Mouse (Mus musculus): ENCODE data around the gene Nptn. TPM values are rescaled to one million over a fixed set of nuclear protein-coding genes. Genes with fewer than 3 reads are reported as not detected.

Nptn gene
- 72.9 and 85.0 TPM in 2 replicates for polyA plus RNA-seq (2014; fragmentation: Nextera tagmentation; extraction: Ambion mirVana)

GRCm38 (mm10) chr9:58581958-58582540, at the start of gene Nptn:
Gene Nptn, plus strand, starts transcription at chr9:58582240.
- Histone ChIP-seq H3K4me1 (ENCODE audit: control insufficient read depth, insufficient read depth, low read length) (peaks cover 7% of the 10 kb centered on the region; the same call in 1 of the 2 replicates), H3K4me3 (ENCODE audit: low read depth, low read length) (peak within 1 kb of the TSS; percentile 96), H3K9ac (ENCODE audit: low read length) (peak within 1 kb of the TSS; percentile 97), H3K27ac (ENCODE audit: low read depth, low read length) (peak within 1 kb of the TSS; percentile 97), H3K4me2 (ENCODE audit: low read depth) (peak within 1 kb of the TSS; percentile 53), H3K9me3 (ENCODE audit: control insufficient read depth, low read length) (no peaks in the 10 kb centered on the region), H3K27me3 (ENCODE audit: control insufficient read depth, insufficient read depth, low read length) (no peaks in the 10 kb centered on the region), H3K36me3 (ENCODE audit: control insufficient read depth, insufficient read depth, low read length) (no peaks in the 10 kb centered on the region)
- WGBS, result 0% methylated on average over 40 of the region's 56 CpGs
- ATAC-seq (ENCODE audit: insufficient read depth, low FRiP score, low TSS enrichment) (peak; percentile 99), DNase-seq (ENCODE audit: low spot score) (peak; percentile 100)

GRCm38 (mm10) chr9:58533322-58533721, 48.7 kb upstream of the Nptn start:
- no peaks in the 10 kb centered on the region for H3K27me3 ChIP-seq (ENCODE audit: control insufficient read depth, insufficient read depth, low read length)
- H3K9ac ChIP-seq (ENCODE audit: low read length), result no peak overlapping the region
- H3K4me3 ChIP-seq (ENCODE audit: low read depth, low read length), result no peak overlapping the region
- DNase-seq (ENCODE audit: low spot score) (no peak), ATAC-seq (ENCODE audit: insufficient read depth, low FRiP score, low TSS enrichment) (no peak)
- peaks cover 5% of the 10 kb centered on the region for H3K36me3 ChIP-seq (ENCODE audit: control insufficient read depth, insufficient read depth, low read length)
- H3K4me2 ChIP-seq (ENCODE audit: low read depth), result no peak overlapping the region
- no peaks in the 10 kb centered on the region for H3K4me1 ChIP-seq (ENCODE audit: control insufficient read depth, insufficient read depth, low read length)
- no peaks in the 10 kb centered on the region for H3K9me3 ChIP-seq (ENCODE audit: control insufficient read depth, low read length)
- H3K27ac ChIP-seq (ENCODE audit: low read depth, low read length), result no peak overlapping the region
- whole genome bisulfite sequencing, result 94% methylated on average over 6 of the region's 6 CpGs

- H3K4me1 ChIP-seq (ENCODE audit: control insufficient read depth, insufficient read depth, low read length), result no peaks in the 10 kb centered on the region
- no peaks in the 10 kb centered on the region for H3K27me3 ChIP-seq (ENCODE audit: control insufficient read depth, insufficient read depth, low read length)
- no peak overlapping the region for H3K27ac ChIP-seq (ENCODE audit: low read depth, low read length)
- H3K9ac ChIP-seq (ENCODE audit: low read length), result no peak overlapping the region
- no peak overlapping the region for H3K4me2 ChIP-seq (ENCODE audit: low read depth)
- no peak for ATAC-seq (ENCODE audit: insufficient read depth, low FRiP score, low TSS enrichment)
- H3K36me3 ChIP-seq (ENCODE audit: control insufficient read depth, insufficient read depth, low read length), result peaks cover 2% of the 10 kb centered on the region
- H3K9me3 ChIP-seq (ENCODE audit: control insufficient read depth, low read length), result no peaks in the 10 kb centered on the region
- no peak overlapping the region for H3K4me3 ChIP-seq (ENCODE audit: low read depth, low read length)
- WGBS, result 55% methylated on average over 1 of the region's 1 CpGs
- peak; percentile 44 for DNase-seq (ENCODE audit: low spot score)
Observed at GRCm38 (mm10) chr9:58534766-58535165, 47.3 kb upstream of the Nptn start.

- Histone ChIP-seq H3K27me3 (ENCODE audit: control insufficient read depth, insufficient read depth, low read length) (no peaks in the 10 kb centered on the region), H3K27ac (ENCODE audit: low read depth, low read length) (no peak overlapping the region), H3K4me2 (ENCODE audit: low read depth) (no peak overlapping the region), H3K9me3 (ENCODE audit: control insufficient read depth, low read length) (no peaks in the 10 kb centered on the region), H3K36me3 (ENCODE audit: control insufficient read depth, insufficient read depth, low read length) (peaks cover 2% of the 10 kb centered on the region), H3K9ac (ENCODE audit: low read length) (no peak overlapping the region), H3K4me3 (ENCODE audit: low read depth, low read length) (no peak overlapping the region), H3K4me1 (ENCODE audit: control insufficient read depth, insufficient read depth, low read length) (no peaks in the 10 kb centered on the region)
- DNase-seq (ENCODE audit: low spot score) (peak; percentile 61), ATAC-seq (ENCODE audit: insufficient read depth, low FRiP score, low TSS enrichment) (0 out of 2 replicates have a peak, but pooled peaks have one; percentile 41)
- 80% methylated on average over 20 of the region's 20 CpGs for WGBS
Observed at GRCm38 (mm10) chr9:58535447-58536134, 46.4 kb upstream of the Nptn start.

GRCm38 (mm10) chr9:58537774-58538173, 44.3 kb upstream of the Nptn start:
- Histone ChIP-seq H3K4me2 (ENCODE audit: low read depth) (no peak overlapping the region), H3K27me3 (ENCODE audit: control insufficient read depth, insufficient read depth, low read length) (no peaks in the 10 kb centered on the region), H3K36me3 (ENCODE audit: control insufficient read depth, insufficient read depth, low read length) (peaks cover 2% of the 10 kb centered on the region), H3K9me3 (ENCODE audit: control insufficient read depth, low read length) (no peaks in the 10 kb centered on the region), H3K4me1 (ENCODE audit: control insufficient read depth, insufficient read depth, low read length) (no peaks in the 10 kb centered on the region), H3K9ac (ENCODE audit: low read length) (no peak overlapping the region), H3K4me3 (ENCODE audit: low read depth, low read length) (no peak overlapping the region), H3K27ac (ENCODE audit: low read depth, low read length) (no peak overlapping the region)
- ATAC-seq (ENCODE audit: insufficient read depth, low FRiP score, low TSS enrichment) (no peak), DNase-seq (ENCODE audit: low spot score) (no peak)
- 83% methylated on average over 3 of the region's 3 CpGs for WGBS

- H3K27me3 ChIP-seq (ENCODE audit: control insufficient read depth, insufficient read depth, low read length), result no peaks in the 10 kb centered on the region
- no peak overlapping the region for H3K4me3 ChIP-seq (ENCODE audit: low read depth, low read length)
- no peak overlapping the region for H3K4me2 ChIP-seq (ENCODE audit: low read depth)
- H3K9me3 ChIP-seq (ENCODE audit: control insufficient read depth, low read length), result no peaks in the 10 kb centered on the region
- peaks cover 2% of the 10 kb centered on the region for H3K36me3 ChIP-seq (ENCODE audit: control insufficient read depth, insufficient read depth, low read length)
- no peak overlapping the region for H3K27ac ChIP-seq (ENCODE audit: low read depth, low read length)
- no peaks in the 10 kb centered on the region for H3K4me1 ChIP-seq (ENCODE audit: control insufficient read depth, insufficient read depth, low read length)
- 50% methylated on average over 5 of the region's 5 CpGs for WGBS
- DNase-seq (ENCODE audit: low spot score) (peak; percentile 57), ATAC-seq (ENCODE audit: insufficient read depth, low FRiP score, low TSS enrichment) (no peak)
- no peak overlapping the region for H3K9ac ChIP-seq (ENCODE audit: low read length)
Observed at GRCm38 (mm10) chr9:58539886-58540285, 42.2 kb upstream of the Nptn start.

GRCm38 (mm10) chr9:58541895-58542338, 40.1 kb upstream of the Nptn start:
- H3K27me3 ChIP-seq (ENCODE audit: control insufficient read depth, insufficient read depth, low read length), result no peaks in the 10 kb centered on the region
- ATAC-seq (ENCODE audit: insufficient read depth, low FRiP score, low TSS enrichment) (no peak), DNase-seq (ENCODE audit: low spot score) (no peak)
- H3K27ac ChIP-seq (ENCODE audit: low read depth, low read length), result no peak overlapping the region
- no peak overlapping the region for H3K4me3 ChIP-seq (ENCODE audit: low read depth, low read length)
- H3K4me2 ChIP-seq (ENCODE audit: low read depth), result no peak overlapping the region
- no peak overlapping the region for H3K9ac ChIP-seq (ENCODE audit: low read length)
- WGBS, result 81% methylated on average over 6 of the region's 6 CpGs
- H3K4me1 ChIP-seq (ENCODE audit: control insufficient read depth, insufficient read depth, low read length), result no peaks in the 10 kb centered on the region
- no peaks in the 10 kb centered on the region for H3K9me3 ChIP-seq (ENCODE audit: control insufficient read depth, low read length)
- H3K36me3 ChIP-seq (ENCODE audit: control insufficient read depth, insufficient read depth, low read length), result peaks cover 2% of the 10 kb centered on the region

- H3K36me3 ChIP-seq (ENCODE audit: control insufficient read depth, insufficient read depth, low read length), result no peaks in the 10 kb centered on the region
- DNase-seq (ENCODE audit: low spot score), result no peak
- H3K27me3 ChIP-seq (ENCODE audit: control insufficient read depth, insufficient read depth, low read length), result no peaks in the 10 kb centered on the region
- H3K4me2 ChIP-seq (ENCODE audit: low read depth), result no peak overlapping the region
- no peaks in the 10 kb centered on the region for H3K9me3 ChIP-seq (ENCODE audit: control insufficient read depth, low read length)
- H3K9ac ChIP-seq (ENCODE audit: low read length), result no peak overlapping the region
- peaks cover 4% of the 10 kb centered on the region; the same call in 1 of the 2 replicates for H3K4me1 ChIP-seq (ENCODE audit: control insufficient read depth, insufficient read depth, low read length)
- ATAC-seq (ENCODE audit: insufficient read depth, low FRiP score, low TSS enrichment), result no peak
- H3K4me3 ChIP-seq (ENCODE audit: low read depth, low read length), result no peak overlapping the region
- WGBS, result 77% methylated on average over 4 of the region's 4 CpGs
- no peak overlapping the region for H3K27ac ChIP-seq (ENCODE audit: low read depth, low read length)
Observed at GRCm38 (mm10) chr9:58544879-58545324, 37.1 kb upstream of the Nptn start.

- no peaks in the 10 kb centered on the region for H3K36me3 ChIP-seq (ENCODE audit: control insufficient read depth, insufficient read depth, low read length)
- H3K4me1 ChIP-seq (ENCODE audit: control insufficient read depth, insufficient read depth, low read length), result peaks cover 4% of the 10 kb centered on the region; the same call in 1 of the 2 replicates
- 77% methylated on average over 6 of the region's 6 CpGs for WGBS
- H3K4me2 ChIP-seq (ENCODE audit: low read depth), result no peak overlapping the region
- H3K4me3 ChIP-seq (ENCODE audit: low read depth, low read length), result no peak overlapping the region
- no peaks in the 10 kb centered on the region for H3K9me3 ChIP-seq (ENCODE audit: control insufficient read depth, low read length)
- H3K27ac ChIP-seq (ENCODE audit: low read depth, low read length), result no peak overlapping the region
- no peak overlapping the region; the same call in 1 of the 2 replicates for H3K9ac ChIP-seq (ENCODE audit: low read length)
- no peaks in the 10 kb centered on the region for H3K27me3 ChIP-seq (ENCODE audit: control insufficient read depth, insufficient read depth, low read length)
- DNase-seq (ENCODE audit: low spot score) (no peak), ATAC-seq (ENCODE audit: insufficient read depth, low FRiP score, low TSS enrichment) (no peak)
Observed at GRCm38 (mm10) chr9:58545428-58545827, 36.6 kb upstream of the Nptn start.

Data from neural tube, embryonic 11.5 days (tissue).